Mouse (Mus musculus): ENCODE results near the gene Adprm.
A peak's percentile ranks its signal among the peaks of the same experiment; 100 is the strongest.

The Adprm gene

DNA sequence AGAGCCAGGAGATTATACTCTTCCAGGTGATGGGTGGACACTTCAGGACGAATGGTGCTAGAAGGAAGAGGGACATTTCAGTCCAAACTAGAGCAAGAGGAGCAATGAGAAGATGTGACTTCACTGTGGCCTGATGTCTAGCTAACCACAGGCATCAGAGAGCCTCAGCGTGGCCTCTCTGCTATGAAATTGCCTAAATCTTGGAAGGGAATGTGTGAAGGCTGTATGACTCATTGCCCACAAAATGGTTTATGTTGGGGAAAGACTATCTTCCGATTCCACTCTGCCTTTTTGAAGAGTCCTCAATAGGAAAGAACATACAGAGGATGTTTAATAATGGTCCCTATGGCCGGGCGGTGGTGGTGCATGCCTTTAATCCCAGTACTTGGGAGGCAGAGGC, 24.4 kb upstream of the Adprm start:
- no peak for DNase-seq (ENCODE audit: low spot score)

- DNase-seq (ENCODE audit: low spot score) = no peak
Measured at GRCm38 (mm10) chr11:67075036-67075435, 22.6 kb upstream of the Adprm start.

DNA sequence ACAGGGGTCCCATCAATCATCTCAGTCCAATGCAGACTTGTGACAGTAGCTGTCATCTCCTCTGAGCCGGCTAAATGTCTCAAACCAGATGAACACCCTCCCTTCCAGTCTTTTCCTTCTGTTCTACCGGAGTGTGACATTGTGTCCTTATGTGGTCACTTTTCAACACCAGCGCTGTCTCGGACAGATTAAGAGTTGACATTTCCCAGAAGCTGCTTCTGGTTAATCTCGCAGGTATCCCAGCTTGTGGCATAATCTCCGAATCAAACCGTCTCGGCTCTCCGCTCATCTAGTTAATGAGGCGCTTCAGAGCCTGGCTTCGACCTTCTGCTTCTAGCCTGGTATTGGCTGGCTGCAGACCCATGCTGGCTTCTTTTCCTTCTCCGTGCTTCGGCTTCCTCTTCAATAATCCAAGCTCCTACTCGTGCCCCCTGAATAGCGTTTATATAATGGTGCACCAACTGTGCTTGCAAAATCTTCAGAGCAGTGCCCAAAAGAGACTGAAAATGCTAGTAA, 20.3 kb upstream of the Adprm start:
- DNase-seq (ENCODE audit: low spot score) = no peak

- DNase-seq (ENCODE audit: low spot score) = no peak
Measured at GRCm38 (mm10) chr11:67067741-67068140, 15.3 kb upstream of the Adprm start.

DNA sequence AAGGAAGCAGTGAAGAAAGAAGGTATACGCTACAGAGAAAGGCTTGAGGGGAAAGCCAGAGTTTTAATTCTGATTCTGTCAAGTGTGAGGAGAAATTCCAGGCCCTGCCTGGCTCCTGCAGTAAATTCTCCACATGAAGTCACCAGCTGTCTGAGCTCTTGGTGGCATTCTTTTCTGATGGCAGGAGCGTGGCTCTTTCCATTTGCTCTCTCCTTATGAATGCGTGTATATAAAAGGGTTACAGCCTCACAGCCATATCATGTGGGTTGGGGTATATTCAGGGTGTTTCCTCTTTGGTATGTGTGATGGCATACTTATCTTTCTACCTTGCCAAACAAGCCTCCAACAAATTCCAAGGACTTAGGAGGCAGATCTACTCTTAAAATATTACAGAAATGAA, 10.3 kb upstream of the Adprm start:
- no peak for DNase-seq (ENCODE audit: low spot score)

DNA sequence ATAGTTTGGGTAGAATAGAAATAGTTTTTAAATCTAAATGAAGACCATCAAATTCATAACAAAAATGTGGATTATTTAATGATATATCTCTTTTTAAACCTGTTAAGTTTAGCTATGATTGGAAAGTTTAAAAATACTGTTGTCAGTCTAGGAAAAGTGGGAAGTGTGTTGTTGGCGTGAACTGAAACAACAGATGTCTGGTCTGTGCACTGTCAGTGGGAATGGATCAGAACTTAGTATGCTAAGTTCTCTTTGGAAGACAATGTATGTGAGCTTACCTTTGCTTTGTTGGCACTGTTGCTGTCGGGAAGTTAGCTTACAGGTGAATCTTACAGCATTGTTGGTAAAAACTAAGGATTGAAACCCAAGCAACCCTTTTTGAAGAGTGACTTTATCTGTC, 8.9 kb upstream of the Adprm start:
- no peak for DNase-seq (ENCODE audit: low spot score)

DNA sequence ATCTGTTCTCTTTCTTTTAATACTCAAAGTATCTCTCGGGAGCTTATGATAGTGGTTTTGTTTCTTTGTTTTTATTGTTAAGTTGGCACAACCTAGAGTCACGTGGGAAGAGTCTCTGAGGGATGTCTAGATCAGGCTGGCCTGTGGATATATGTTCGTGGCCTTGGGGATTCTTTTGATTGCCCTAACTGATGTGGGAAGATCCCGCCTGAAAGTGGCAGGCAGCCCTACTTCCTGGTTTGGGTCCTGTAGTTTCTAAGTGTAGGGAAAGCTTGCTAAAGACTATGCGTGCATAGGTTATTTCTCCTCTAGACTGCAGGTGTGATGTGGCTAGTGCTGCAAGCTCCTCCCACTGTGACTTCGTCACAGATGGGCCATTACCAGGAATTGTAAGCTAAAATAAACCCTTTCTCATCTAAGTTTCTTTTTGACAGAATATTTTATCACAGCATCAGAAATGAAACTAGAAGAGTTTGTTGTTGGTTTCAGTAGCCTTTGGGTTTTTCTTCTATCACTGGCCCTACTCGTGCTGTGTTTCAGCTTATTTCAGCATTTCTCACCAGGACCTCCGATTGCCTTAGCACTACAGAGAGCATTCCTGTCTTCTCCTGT, 2.5 kb upstream of the Adprm start:
- DNase-seq (ENCODE audit: low spot score) = no peak

DNA sequence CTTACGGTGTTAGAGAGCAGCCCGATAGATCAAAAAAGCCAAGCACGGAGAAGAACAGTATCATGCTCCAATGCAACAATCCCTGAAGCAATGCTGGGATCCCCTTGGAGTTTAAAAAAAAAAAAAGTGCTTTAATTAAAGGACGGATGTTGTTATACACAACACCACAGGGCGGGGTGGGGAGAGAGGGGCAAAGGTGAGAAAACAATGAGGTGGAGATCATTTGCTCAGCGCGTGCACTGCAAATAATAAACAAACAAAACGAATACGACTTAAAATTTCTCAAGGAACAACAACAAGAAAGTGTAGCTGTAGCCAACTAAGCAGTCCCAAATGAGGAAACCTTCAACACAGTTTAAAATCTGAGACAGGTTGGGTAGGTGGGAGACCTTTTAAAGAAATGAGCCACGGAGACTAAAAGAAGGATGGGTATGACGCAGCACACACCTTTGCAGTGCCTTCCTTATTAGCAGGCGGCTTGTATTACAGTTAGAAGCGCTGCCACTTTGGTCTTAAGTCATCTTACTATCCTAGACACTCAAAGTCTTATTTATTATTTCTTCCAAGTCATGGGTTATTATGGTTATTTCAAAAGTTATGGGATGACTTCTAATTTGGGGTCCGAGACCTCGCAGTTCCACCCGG, 596 bp downstream of the Adprm start:
- DNase-seq (ENCODE audit: low spot score) = no peak

GRCm38 (mm10) chr11:67049256-67049655, 3.1 kb downstream of the Adprm start:
- no peak for DNase-seq (ENCODE audit: low spot score)

- no peak for DNase-seq (ENCODE audit: low spot score)
Measured at GRCm38 (mm10) chr11:67048496-67048895, 3.9 kb downstream of the Adprm start.

DNA sequence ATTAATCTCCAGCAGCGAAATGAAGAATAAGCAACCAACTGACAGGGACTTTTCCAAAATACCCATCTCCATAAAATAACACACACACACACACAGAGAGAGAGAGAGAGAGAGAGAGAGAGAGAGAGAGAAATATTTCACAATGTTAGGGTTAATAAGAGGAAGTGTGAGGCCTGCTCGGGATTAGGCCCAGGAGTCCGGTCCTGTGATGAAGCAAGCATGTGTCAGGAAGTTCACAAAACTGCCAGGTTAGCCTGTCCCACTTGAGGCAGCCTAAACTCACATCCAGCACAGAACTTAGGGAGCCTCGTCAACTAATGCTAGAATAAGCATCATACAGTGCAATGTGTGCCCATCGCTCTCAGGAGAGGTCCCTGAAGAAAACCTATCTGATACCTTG, 5.2 kb downstream of the Adprm start:
- DNase-seq (ENCODE audit: low spot score) = peak; percentile 29

- DNase-seq (ENCODE audit: low spot score) = no peak
Measured at GRCm38 (mm10) chr11:67044959-67045358, 7.4 kb downstream of the Adprm start.

DNA sequence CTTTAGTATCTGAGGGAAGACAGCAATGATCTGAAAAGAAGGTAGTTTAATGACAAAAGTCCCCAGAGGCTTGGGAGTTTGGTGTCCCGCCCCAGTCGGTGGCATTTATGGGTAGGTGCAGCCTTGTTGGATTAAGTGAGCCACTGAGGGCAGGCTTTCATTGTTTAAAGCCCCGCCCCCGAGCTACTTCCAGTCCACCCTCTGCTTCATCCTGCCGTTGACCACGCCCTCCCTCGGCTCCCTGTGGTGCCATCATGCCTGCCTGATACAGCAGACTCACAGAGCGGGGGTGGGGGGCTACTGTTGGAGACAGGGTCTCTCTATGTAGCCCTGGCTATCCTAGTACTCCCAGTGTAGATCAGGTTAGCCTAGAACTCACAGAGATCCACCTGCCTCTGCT, 9.4 kb downstream of the Adprm start:
- no peak for DNase-seq (ENCODE audit: low spot score)

DNA sequence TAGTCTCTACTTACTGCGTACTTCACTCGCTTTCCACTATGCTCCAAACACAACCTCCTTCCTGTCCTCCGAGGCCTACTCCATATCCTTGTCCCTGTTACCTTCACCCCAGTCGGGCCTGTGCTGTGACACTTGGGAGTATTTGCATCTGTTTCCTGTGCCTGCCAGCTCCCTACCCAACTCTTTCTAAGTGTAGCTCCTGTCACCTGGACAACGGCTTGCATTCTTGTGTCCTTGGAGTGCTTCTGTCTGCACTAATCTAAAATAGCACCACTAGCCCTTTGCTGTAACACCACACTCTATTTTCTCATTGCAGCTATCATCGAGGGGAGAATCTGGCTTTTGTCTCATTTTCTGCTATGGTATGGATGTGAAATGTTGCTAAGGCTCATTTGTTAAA, 11.9 kb downstream of the Adprm start:
- DNase-seq (ENCODE audit: low spot score) = no peak

DNA sequence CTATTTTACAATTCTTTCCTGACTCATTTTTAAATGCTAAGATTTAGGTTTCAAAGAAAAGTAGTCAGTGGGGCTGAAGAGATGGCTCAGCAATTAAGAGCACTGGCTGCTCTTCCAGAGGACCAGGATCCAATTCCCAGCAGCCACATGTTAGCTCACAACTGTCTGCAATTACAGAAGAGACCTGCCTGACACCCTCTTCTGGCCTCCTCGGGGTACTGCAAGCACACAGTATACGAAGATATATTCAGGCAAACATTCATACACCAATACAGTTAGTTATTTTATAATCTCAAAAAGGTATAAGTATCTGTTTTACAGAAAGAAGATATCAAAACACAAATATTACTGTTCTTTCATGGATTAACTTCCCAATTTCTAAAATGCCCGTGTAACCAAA, 12.6 kb downstream of the Adprm start:
- DNase-seq (ENCODE audit: low spot score) = no peak

GRCm38 (mm10) chr11:67036892-67037291, 15.5 kb downstream of the Adprm start:
- DNase-seq (ENCODE audit: low spot score) = no peak

- no peak for DNase-seq (ENCODE audit: low spot score)
Measured at GRCm38 (mm10) chr11:67036229-67036628, 16.2 kb downstream of the Adprm start.

DNA sequence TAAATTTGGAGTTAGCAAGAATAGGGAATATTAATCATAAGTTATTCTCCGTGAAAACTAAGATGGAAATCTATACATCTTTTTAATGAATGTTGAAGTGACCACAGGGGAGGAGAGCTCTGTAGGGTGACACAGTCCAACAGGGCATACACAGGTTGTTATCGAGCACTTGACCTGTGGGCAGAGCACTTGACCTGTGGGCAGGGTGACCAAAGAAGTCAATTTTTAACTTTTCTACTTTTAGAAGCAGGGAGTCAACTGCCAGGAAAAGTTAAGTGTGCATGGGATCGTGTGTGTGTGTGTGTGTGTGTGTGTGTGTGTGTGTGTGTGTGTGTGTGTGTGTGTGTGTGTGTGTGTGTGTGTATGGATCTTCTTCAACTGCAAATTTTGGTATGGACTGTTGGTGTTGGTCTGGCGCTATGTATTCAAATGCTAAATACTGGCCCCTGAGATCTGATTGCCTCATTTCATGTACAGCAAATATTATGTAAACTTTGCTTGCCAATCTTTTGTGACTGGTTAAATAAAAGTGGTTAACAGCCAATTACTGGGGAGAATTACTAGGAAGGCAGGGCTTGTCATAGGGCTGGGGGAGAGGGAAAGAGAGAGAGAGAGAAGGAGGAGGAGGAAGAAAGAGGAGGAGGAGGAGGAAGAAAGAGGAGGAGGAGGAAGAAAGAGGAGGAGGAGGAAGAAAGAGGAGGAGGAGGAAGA, 17.5 kb downstream of the Adprm start:
- DNase-seq (ENCODE audit: low spot score) = no peak

GRCm38 (mm10) chr11:67031603-67031915, 20.8 kb downstream of the Adprm start:
- DNase-seq (ENCODE audit: low spot score) = no peak

DNA sequence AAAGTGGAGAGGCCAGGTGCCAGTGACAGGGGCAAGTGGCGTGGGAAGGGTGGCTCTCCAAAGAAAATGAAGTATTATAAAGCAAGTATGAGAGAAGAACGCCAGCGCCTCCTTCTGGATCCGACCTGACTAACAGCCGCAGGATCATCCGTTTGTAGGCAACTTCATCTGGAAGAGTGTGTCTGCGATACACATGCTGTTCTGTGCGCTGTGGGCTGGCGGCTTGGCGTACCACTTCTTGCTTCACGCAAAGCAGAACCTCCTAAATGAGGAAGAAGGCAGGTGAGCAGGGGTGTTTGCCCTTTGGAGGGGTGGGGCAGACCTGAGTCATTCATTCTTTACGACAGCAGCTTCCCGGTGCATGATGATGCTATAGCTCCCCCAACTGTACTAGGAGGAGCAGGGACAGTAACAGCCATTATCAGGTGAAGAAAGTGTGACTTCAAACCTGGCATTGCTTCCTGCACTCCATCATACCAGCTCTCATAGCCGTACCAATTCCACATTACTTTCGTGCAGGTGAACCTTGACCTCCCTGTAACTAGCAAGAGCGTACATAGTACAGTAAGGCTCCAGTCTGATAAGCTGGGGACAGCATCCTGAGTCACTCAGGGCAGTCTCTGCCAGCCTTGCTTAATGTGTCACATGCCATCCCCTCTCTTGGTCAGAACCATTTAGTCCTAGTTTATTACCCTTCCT, 21.3 kb downstream of the Adprm start:
- DNase-seq (ENCODE audit: low spot score) = no peak

- peak; percentile 97 for DNase-seq (ENCODE audit: low spot score)
Measured at GRCm38 (mm10) chr11:67024867-67025477, 27.4 kb downstream of the Adprm start, which contains the start of gene Tmem220. Gene Tmem220, plus strand, starts transcription at chr11:67025154.

DNA sequence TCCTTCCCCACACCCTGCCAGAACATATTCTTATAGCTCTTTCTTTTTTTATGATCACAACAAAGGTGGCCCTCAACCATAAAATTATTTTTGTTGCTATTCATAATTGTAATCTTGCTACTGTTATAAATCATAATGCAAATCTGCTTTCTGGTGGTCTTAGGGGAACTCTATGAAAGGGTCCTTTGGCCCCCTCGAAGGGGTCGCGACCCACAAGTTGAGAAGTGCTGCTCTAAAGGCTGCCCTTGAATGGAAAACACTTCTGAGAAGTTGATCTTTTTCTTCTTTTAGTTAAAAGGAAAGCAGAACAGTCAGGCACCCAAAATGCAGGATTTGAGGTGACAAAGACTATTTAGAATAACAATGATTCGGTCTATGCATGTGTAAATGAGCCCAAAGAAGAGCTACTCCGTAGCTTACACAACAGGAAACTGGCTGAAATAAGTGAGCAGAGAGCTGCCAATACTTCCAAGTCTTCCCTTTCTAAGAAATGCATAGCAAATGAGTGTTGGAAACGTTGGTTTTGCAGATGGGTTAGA, 28.5 kb downstream of the Adprm start:
- no peak for DNase-seq (ENCODE audit: low spot score)

Measured in adipocyte (in vitro differentiated cells).